Mouse (Mus musculus) midbrain, embryonic 11.5 days (tissue): ENCODE results near the gene Atrip. TPM values are rescaled to one million over a fixed set of nuclear protein-coding genes. Genes with fewer than 3 reads are reported as not detected.

Experiments used
- ATAC-seq: fragments of 200-750 bp; cut with Nextera tagmentation; 2 replicates; pipeline ENCODE4 v1.8.0; 2017; ENCODE audit warnings: moderate TSS enrichment, moderate library complexity; ENCODE audit not compliant: low FRiP score
- DNase-seq: peaks from one replicate; pipeline ENCODE4 v3.0.0; 2015; ENCODE audit warnings: low spot score; ENCODE audit errors: missing footprints
- H3K27ac ChIP-seq: fragments of 300-500 bp; sonication (generic); 2 replicates; pipeline ENCODE4 v1.5.1; 2014; ENCODE audit warnings: low read depth, low read length
- H3K27me3 ChIP-seq: fragments of 300-500 bp; sonication (generic); 2 replicates; pipeline ENCODE4 v1.6.1; 2014; ENCODE audit warnings: mild to moderate bottlenecking, low read length, moderate library complexity, mixed read lengths; ENCODE audit not compliant: control insufficient read depth, insufficient read depth
- H3K36me3 ChIP-seq: fragments of 300-500 bp; sonication (generic); 2 replicates; pipeline ENCODE4 v1.6.1; 2014; ENCODE audit warnings: mild to moderate bottlenecking, low read length, moderate library complexity, mixed read lengths; ENCODE audit not compliant: control insufficient read depth, insufficient read depth
- H3K4me1 ChIP-seq: fragments of 300-500 bp; sonication (generic); 2 replicates; pipeline ENCODE4 v1.6.1; 2014; ENCODE audit warnings: low read length; ENCODE audit not compliant: control insufficient read depth, insufficient read depth
- H3K4me2 ChIP-seq: fragments of 300-500 bp; sonication (generic); 2 replicates; pipeline ENCODE4 v1.6.1; 2014; ENCODE audit warnings: mild to moderate bottlenecking, moderate library complexity
- H3K4me3 ChIP-seq: fragments of 300-500 bp; sonication (generic); 2 replicates; pipeline ENCODE4 v1.5.1; 2014; ENCODE audit warnings: low read depth, low read length
- H3K9ac ChIP-seq: fragments of 300-500 bp; sonication (generic); 2 replicates; pipeline ENCODE4 v1.6.1; 2014; ENCODE audit warnings: low read length
- H3K9me3 ChIP-seq: fragments of 300-500 bp; sonication (generic); 2 replicates; pipeline ENCODE4 v1.6.1; 2016; ENCODE audit warnings: low read length; ENCODE audit not compliant: control insufficient read depth
- WGBS: fragments of 180-500 bp; shearing (Covaris S2); extraction: QIAGEN DNeasy Blood & Tissue Kit; methylation state at CpG from one replicate; pipeline ENCODE4 v1.1.7; 2014; 5-methylcytosine and 5-hydroxymethylcytosine counted together
- polyA plus RNA-seq: library from polyadenylated mRNA; unstranded; fragments of >200 nt; fragmentation: Nextera tagmentation; extraction: Ambion mirVana; gene quantifications from 2 replicates; pipeline ENCODE4 v1.2.1, GENCODE M21; 2014

Atrip gene
- polyA plus RNA-seq = 21.7 and 25.0 TPM in 2 replicates

- H3K4me2 ChIP-seq = peak within 1 kb of the TSS; percentile 91
- ATAC-seq (peak; percentile 99), DNase-seq (peak; percentile 98)
- no peaks in the 10 kb centered on the region for H3K27me3 ChIP-seq
- peaks cover 13% of the 10 kb centered on the region for H3K4me1 ChIP-seq
- under 1% methylated on average over 57 of the region's 57 CpGs for WGBS
- H3K9me3 ChIP-seq = no peaks in the 10 kb centered on the region
- no peak within 1 kb of the TSS; the same call in 1 of the 2 replicates for H3K27ac ChIP-seq
- H3K9ac ChIP-seq = peak within 1 kb of the TSS; percentile 92
- H3K4me3 ChIP-seq = peak within 1 kb of the TSS; percentile 84
- H3K36me3 ChIP-seq = peaks cover 13% of the 10 kb centered on the region; the same call in 1 of the 2 replicates
These were observed at the start of gene Atrip for GRCm38 (mm10) chr9:109073661-109074573. TSS of gene Atrip (minus strand) at chr9:109074124.

GRCm38 (mm10) chr9:109123266-109123665 is 49.3 kb upstream of the Atrip start:
- DNase-seq (peak; percentile 84), ATAC-seq (no peak)
- no peaks in the 10 kb centered on the region for H3K27me3 ChIP-seq
- peaks cover 8% of the 10 kb centered on the region for H3K36me3 ChIP-seq
- H3K9me3 ChIP-seq = no peaks in the 10 kb centered on the region
- no peak overlapping the region for H3K4me3 ChIP-seq
- no peak overlapping the region for H3K4me2 ChIP-seq
- H3K4me1 ChIP-seq = no peaks in the 10 kb centered on the region
- WGBS = 72% methylated on average over 6 of the region's 6 CpGs
- no peak overlapping the region for H3K9ac ChIP-seq
- H3K27ac ChIP-seq = no peak overlapping the region

- no peak overlapping the region for H3K4me2 ChIP-seq
- DNase-seq (peak; percentile 80), ATAC-seq (no peak)
- WGBS = 48% methylated on average over 2 of the region's 2 CpGs
- H3K27ac ChIP-seq = no peak overlapping the region
- no peak overlapping the region for H3K9ac ChIP-seq
- H3K4me1 ChIP-seq = no peaks in the 10 kb centered on the region
- no peak overlapping the region for H3K4me3 ChIP-seq
- H3K9me3 ChIP-seq = no peaks in the 10 kb centered on the region
- H3K36me3 ChIP-seq = peaks cover 14% of the 10 kb centered on the region
- H3K27me3 ChIP-seq = no peaks in the 10 kb centered on the region
These were observed 48.7 kb upstream of the Atrip start for GRCm38 (mm10) chr9:109122553-109123085.

- H3K27me3 ChIP-seq = no peaks in the 10 kb centered on the region
These were observed 47.0 kb upstream of the Atrip start for GRCm38 (mm10) chr9:109120956-109121355.

GRCm38 (mm10) chr9:109119571-109119970 is 45.6 kb upstream of the Atrip start:
- WGBS = 91% methylated on average over 9 of the region's 9 CpGs
- peak; percentile 31 for DNase-seq
- Histone ChIP-seq H3K27me3 (no peaks in the 10 kb centered on the region), H3K9me3 (no peaks in the 10 kb centered on the region), H3K27ac (no peak overlapping the region), H3K9ac (no peak overlapping the region), H3K36me3 (peaks cover 38% of the 10 kb centered on the region), H3K4me3 (no peak overlapping the region), H3K4me2 (no peak overlapping the region), H3K4me1 (no peaks in the 10 kb centered on the region)
- no peak for ATAC-seq

More at GRCm38 (mm10) chr9:109120956-109121355, 47.0 kb upstream of the Atrip start:
- Histone ChIP-seq H3K4me2 (no peak overlapping the region), H3K4me1 (no peaks in the 10 kb centered on the region), H3K9me3 (no peaks in the 10 kb centered on the region), H3K9ac (no peak overlapping the region), H3K4me3 (no peak overlapping the region), H3K27ac (no peak overlapping the region), H3K36me3 (peaks cover 30% of the 10 kb centered on the region)
- peak; percentile 80 for DNase-seq
- 90% methylated on average over 6 of the region's 6 CpGs for WGBS
- no peak for ATAC-seq

GRCm38 (mm10) chr9:109118106-109118505 is 44.2 kb upstream of the Atrip start:
- 87% methylated on average over 4 of the region's 4 CpGs for WGBS

GRCm38 (mm10) chr9:109116205-109116604 is 42.3 kb upstream of the Atrip start:
- Histone ChIP-seq H3K27ac (no peak overlapping the region), H3K27me3 (no peaks in the 10 kb centered on the region), H3K4me1 (no peaks in the 10 kb centered on the region), H3K36me3 (peaks cover 65% of the 10 kb centered on the region), H3K9me3 (no peaks in the 10 kb centered on the region), H3K4me2 (no peak overlapping the region), H3K9ac (no peak overlapping the region), H3K4me3 (no peak overlapping the region)
- WGBS = 92% methylated on average over 10 of the region's 10 CpGs
- ATAC-seq (no peak), DNase-seq (no peak)

More at GRCm38 (mm10) chr9:109118106-109118505, 44.2 kb upstream of the Atrip start:
- Histone ChIP-seq H3K9me3 (no peaks in the 10 kb centered on the region), H3K4me1 (no peaks in the 10 kb centered on the region), H3K27ac (no peak overlapping the region), H3K9ac (no peak overlapping the region), H3K36me3 (peaks cover 49% of the 10 kb centered on the region), H3K4me3 (no peak overlapping the region), H3K27me3 (no peaks in the 10 kb centered on the region), H3K4me2 (no peak overlapping the region)
- DNase-seq (peak; percentile 72), ATAC-seq (no peak)

GRCm38 (mm10) chr9:109114871-109115270 is 40.9 kb upstream of the Atrip start:
- H3K27me3 ChIP-seq = no peaks in the 10 kb centered on the region
- peaks cover 73% of the 10 kb centered on the region for H3K36me3 ChIP-seq

GRCm38 (mm10) chr9:109114276-109114675 is 40.4 kb upstream of the Atrip start:
- peaks cover 74% of the 10 kb centered on the region for H3K36me3 ChIP-seq
- WGBS = 96% methylated on average over 11 of the region's 11 CpGs
- ATAC-seq = no peak

More at GRCm38 (mm10) chr9:109114871-109115270, 40.9 kb upstream of the Atrip start:
- Histone ChIP-seq H3K9ac (no peak overlapping the region), H3K27ac (no peak overlapping the region), H3K9me3 (no peaks in the 10 kb centered on the region), H3K4me3 (no peak overlapping the region), H3K4me1 (no peaks in the 10 kb centered on the region), H3K4me2 (no peak overlapping the region)
- ATAC-seq (no peak), DNase-seq (peak; percentile 12)
- WGBS = 92% methylated on average over 7 of the region's 7 CpGs

More at GRCm38 (mm10) chr9:109114276-109114675, 40.4 kb upstream of the Atrip start:
- Histone ChIP-seq H3K9me3 (no peaks in the 10 kb centered on the region), H3K4me3 (no peak overlapping the region), H3K4me1 (no peaks in the 10 kb centered on the region), H3K27ac (no peak overlapping the region), H3K9ac (no peak overlapping the region), H3K27me3 (no peaks in the 10 kb centered on the region), H3K4me2 (no peak overlapping the region)
- DNase-seq = no peak
